Mouse (Mus musculus) C2C12 (cell line): ENCODE results near the gene Pradc1.
A peak's percentile ranks its signal among the peaks of the same experiment; 100 is the strongest.

ENCODE experiments used
- CEBPB ChIP-seq: IDR thresholded peaks from one replicate; pipeline ENCODE4 v1.6.1; 2011; ENCODE audit warnings: low read depth, mild to moderate bottlenecking, control low read depth, moderate library complexity
- CTCF ChIP-seq: IDR thresholded peaks from one replicate; pipeline ENCODE4 v1.5.1; 2011; ENCODE audit not compliant: control insufficient read depth, insufficient read depth, insufficient read length
- FOSL1 ChIP-seq: IDR thresholded peaks from one replicate; pipeline ENCODE4 v1.8.0; 2011; ENCODE audit warnings: mild to moderate bottlenecking, low read length; ENCODE audit not compliant: poor library complexity, insufficient read depth, severe bottlenecking
- MAX ChIP-seq: IDR thresholded peaks from one replicate; pipeline ENCODE4 v1.6.1; 2011; ENCODE audit warnings: mild to moderate bottlenecking, control low read depth
- MYOD1 ChIP-seq: IDR thresholded peaks from one replicate; pipeline ENCODE4 v1.6.1; 2011; ENCODE audit warnings: low read depth; ENCODE audit not compliant: control insufficient read depth, insufficient read length
- MYOG ChIP-seq: IDR thresholded peaks from one replicate; pipeline ENCODE4 v1.6.1; 2011; ENCODE audit not compliant: control insufficient read depth, insufficient read length; ENCODE audit errors: extremely low read depth
- USF1 ChIP-seq: IDR thresholded peaks from one replicate; pipeline ENCODE4 v1.6.1; 2011; ENCODE audit warnings: low read depth, mild to moderate bottlenecking, control low read depth, moderate library complexity

GRCm38 (mm10) chr6:85451664-85452410 lies at the start of gene Pradc1:
- TF ChIP-seq CTCF (no peak), CEBPB (no peak), MYOD1 (no peak), MAX (peak; percentile 42), MYOG (no peak), USF1 (no peak), FOSL1 (no peak)
